Mouse (Mus musculus) limb, embryonic 14.5 days (tissue): ENCODE measurements around the gene 6430628N08Rik. TPM values are rescaled to one million over a fixed set of nuclear protein-coding genes. Genes with fewer than 3 reads are reported as not detected.

Experiments
- ATAC-seq: fragments of 200-750 bp; cut with Nextera tagmentation; 2 replicates; pipeline ENCODE4 v1.8.0; 2017; ENCODE audit warnings: low read depth, moderate number of reproducible peaks, moderate TSS enrichment; ENCODE audit not compliant: low FRiP score
- DNase-seq: peaks from one replicate; pipeline ENCODE4 v3.0.0-alpha.2; 2015; ENCODE audit warnings: low spot score
- H3K27ac ChIP-seq: fragments of 300-500 bp; sonication (generic); replicated peaks from 2 replicates; pipeline ENCODE4 v1.5.1; 2014; ENCODE audit warnings: low read depth, mild to moderate bottlenecking, low read length, moderate library complexity, mixed read lengths
- H3K27me3 ChIP-seq: fragments of 300-500 bp; sonication (generic); 2 replicates; pipeline ENCODE4 v1.6.1; 2014; ENCODE audit warnings: low read length, mixed read lengths; ENCODE audit not compliant: control insufficient read depth, insufficient read depth
- H3K36me3 ChIP-seq: fragments of 300-500 bp; sonication (generic); 2 replicates; pipeline ENCODE4 v1.6.1; 2014; ENCODE audit warnings: mild to moderate bottlenecking, low read length, moderate library complexity, mixed read lengths; ENCODE audit not compliant: control insufficient read depth, insufficient read depth
- H3K4me1 ChIP-seq: fragments of 300-500 bp; sonication (generic); 2 replicates; pipeline ENCODE4 v1.6.1; 2014; ENCODE audit warnings: antibody characterized with exemption, low read length, mixed read lengths; ENCODE audit not compliant: control insufficient read depth, insufficient read depth
- H3K4me2 ChIP-seq: fragments of 300-500 bp; sonication (generic); replicated peaks from 2 replicates; pipeline ENCODE4 v1.6.1; 2014; ENCODE audit warnings: low read depth, mild to moderate bottlenecking, low read length, moderate library complexity; ENCODE audit not compliant: severe bottlenecking
- H3K4me3 ChIP-seq: fragments of 300-500 bp; sonication (generic); replicated peaks from 2 replicates; pipeline ENCODE4 v1.5.1; 2014; ENCODE audit warnings: low read length
- H3K9ac ChIP-seq: fragments of 300-500 bp; sonication (generic); 2 replicates; pipeline ENCODE4 v1.6.1; 2014; ENCODE audit warnings: mild to moderate bottlenecking, low read depth, low read length, moderate library complexity; ENCODE audit not compliant: severe bottlenecking
- H3K9me3 ChIP-seq: fragments of 300-500 bp; sonication (generic); 2 replicates; pipeline ENCODE4 v1.6.1; 2016; ENCODE audit warnings: low read length; ENCODE audit not compliant: control insufficient read depth
- POLR2A ChIP-seq: fragments of 200-500 bp; IDR thresholded peaks from 2 replicates; pipeline ENCODE4 v1.8.0; 2012; ENCODE audit warnings: inconsistent platforms, mild to moderate bottlenecking, moderate library complexity, borderline replicate concordance; ENCODE audit not compliant: insufficient read depth, insufficient read length; ENCODE audit errors: extremely low read depth
- WGBS: fragments of 180-500 bp; shearing (Covaris S2); extraction: QIAGEN DNeasy Blood & Tissue Kit; methylation state at CpG from one replicate; pipeline ENCODE4 v1.1.7; 2014; 5-methylcytosine and 5-hydroxymethylcytosine counted together
- polyA plus RNA-seq, 2 experiments: library from polyadenylated mRNA; depleted of rRNA in 1 of 2; stranded (reverse) in 1 of 2; unstranded in 1 of 2; fragments of >200 nt; fragmentation: Nextera tagmentation in 1 of 2; extraction: Ambion mirVana in 1 of 2; gene quantifications; 2 replicates each; pipeline versions ENCODE4 v1.2.1 to v1.2.3; 2012 to 2014

The 6430628N08Rik gene
- polyA plus RNA-seq, 2 experiments: not detected

DNA sequence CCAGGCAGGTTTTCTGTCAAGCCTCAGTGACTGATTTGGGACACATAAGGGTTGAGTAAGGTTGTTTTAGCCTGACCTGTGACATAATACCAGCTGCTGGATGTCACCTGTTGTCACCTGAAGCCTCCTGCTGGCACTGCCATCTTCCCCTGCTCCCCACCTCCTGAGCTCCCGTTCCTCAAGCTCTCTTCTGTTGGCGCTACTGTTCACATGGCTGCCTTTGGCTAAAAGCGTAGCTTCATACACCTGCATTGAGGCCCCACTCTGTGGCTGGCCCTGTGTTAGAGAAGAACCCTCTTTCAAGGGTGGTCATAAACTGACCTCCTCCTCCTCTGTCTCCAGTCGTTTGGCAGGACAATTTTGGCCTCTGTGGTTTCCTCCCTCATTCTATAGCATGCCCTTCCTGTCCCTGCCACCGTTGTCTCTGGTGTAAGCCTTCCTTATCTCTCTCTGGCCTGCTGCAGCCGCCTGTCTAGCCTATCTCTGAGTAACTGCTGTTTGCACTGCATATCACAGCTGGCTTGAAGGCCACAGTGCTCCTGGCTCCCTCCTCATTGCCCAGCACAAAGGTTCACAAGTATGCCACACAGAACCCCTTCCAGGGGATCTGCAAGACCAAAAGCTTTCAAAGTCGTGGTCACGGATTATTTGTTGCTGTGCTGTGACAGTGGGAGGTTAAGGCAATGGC is 41.3 kb upstream of the 6430628N08Rik start:
- no peaks in the 10 kb centered on the region for H3K9me3 ChIP-seq
- no peaks in the 10 kb centered on the region for H3K27me3 ChIP-seq
- no peak for ATAC-seq
- 65% methylated on average over 8 of the region's 8 CpGs for WGBS
- H3K4me1 ChIP-seq: no peaks in the 10 kb centered on the region
- H3K4me3 ChIP-seq: no peak overlapping the region
- no peak overlapping the region for H3K27ac ChIP-seq
- TF ChIP-seq POLR2A: no peak
- no peak overlapping the region for H3K9ac ChIP-seq
- H3K4me2 ChIP-seq: no peak overlapping the region
- peaks cover 29% of the 10 kb centered on the region for H3K36me3 ChIP-seq
- no peak for DNase-seq

DNA sequence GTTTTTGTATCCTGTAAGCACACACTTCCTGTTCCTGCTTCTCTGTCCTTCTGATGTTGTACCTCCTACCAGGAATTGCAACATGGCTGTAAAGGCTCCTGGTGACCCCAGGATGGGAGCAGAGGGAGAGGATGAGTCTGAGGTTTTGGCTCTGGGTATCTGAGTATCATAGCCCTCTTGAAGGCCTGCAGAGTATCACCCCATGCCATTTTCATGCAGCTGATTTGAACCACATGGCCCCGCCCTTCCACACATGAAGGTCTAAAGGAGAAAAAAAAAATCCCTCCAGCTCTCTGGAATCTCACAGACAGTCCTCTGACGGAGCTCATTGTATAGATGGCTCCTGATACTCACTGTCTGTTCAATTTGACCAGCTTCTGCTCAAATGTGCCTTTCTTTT is 40.4 kb upstream of the 6430628N08Rik start:
- TF ChIP-seq POLR2A: no peak
- Histone ChIP-seq H3K9me3 (no peaks in the 10 kb centered on the region), H3K4me3 (no peak overlapping the region), H3K4me2 (no peak overlapping the region), H3K9ac (no peak overlapping the region), H3K27ac (no peak overlapping the region), H3K4me1 (peaks cover 8% of the 10 kb centered on the region), H3K36me3 (peaks cover 29% of the 10 kb centered on the region), H3K27me3 (no peaks in the 10 kb centered on the region)
- WGBS: 83% methylated on average over 2 of the region's 2 CpGs
- DNase-seq (no peak), ATAC-seq (no peak)

- ATAC-seq: no peak
- DNase-seq: no peak
- TF ChIP-seq POLR2A: no peak
- Histone ChIP-seq H3K27ac (no peak overlapping the region), H3K9me3 (no peaks in the 10 kb centered on the region), H3K4me1 (peaks cover 13% of the 10 kb centered on the region), H3K4me3 (no peak overlapping the region), H3K27me3 (no peaks in the 10 kb centered on the region), H3K36me3 (peaks cover 29% of the 10 kb centered on the region), H3K9ac (no peak overlapping the region), H3K4me2 (no peak overlapping the region)
- WGBS: 69% methylated on average over 2 of the region's 2 CpGs
Measured at GRCm38 (mm10) chr4:115850631-115851030, 39.8 kb upstream of the 6430628N08Rik start.

DNA sequence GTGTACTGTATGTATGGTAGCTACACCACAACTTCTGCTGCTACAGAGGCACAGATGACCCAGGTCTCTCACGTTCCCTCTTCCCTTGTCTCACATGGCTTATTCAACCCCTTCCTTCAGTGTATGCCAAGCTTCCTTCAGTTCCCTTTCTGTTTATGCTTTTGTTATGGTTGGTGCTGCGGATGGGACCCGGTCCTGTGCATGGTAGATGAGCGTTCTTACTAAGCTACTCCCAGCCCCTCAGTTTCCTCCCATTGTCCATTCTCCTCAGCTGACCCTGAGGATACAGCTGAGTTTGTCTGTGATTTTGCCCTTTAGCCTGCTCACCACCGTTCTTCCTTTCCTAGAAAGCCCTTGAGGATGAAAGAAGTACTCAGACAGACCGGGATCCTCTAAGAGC is 38.9 kb upstream of the 6430628N08Rik start:
- H3K4me2 ChIP-seq: no peak overlapping the region
- WGBS: 92% methylated on average over 6 of the region's 6 CpGs
- H3K27me3 ChIP-seq: no peaks in the 10 kb centered on the region
- ATAC-seq (no peak), DNase-seq (no peak)
- H3K9me3 ChIP-seq: no peaks in the 10 kb centered on the region
- H3K36me3 ChIP-seq: peaks cover 29% of the 10 kb centered on the region
- H3K4me1 ChIP-seq: peaks cover 21% of the 10 kb centered on the region
- H3K4me3 ChIP-seq: no peak overlapping the region
- TF ChIP-seq POLR2A: no peak
- no peak overlapping the region for H3K9ac ChIP-seq
- no peak overlapping the region for H3K27ac ChIP-seq

DNA sequence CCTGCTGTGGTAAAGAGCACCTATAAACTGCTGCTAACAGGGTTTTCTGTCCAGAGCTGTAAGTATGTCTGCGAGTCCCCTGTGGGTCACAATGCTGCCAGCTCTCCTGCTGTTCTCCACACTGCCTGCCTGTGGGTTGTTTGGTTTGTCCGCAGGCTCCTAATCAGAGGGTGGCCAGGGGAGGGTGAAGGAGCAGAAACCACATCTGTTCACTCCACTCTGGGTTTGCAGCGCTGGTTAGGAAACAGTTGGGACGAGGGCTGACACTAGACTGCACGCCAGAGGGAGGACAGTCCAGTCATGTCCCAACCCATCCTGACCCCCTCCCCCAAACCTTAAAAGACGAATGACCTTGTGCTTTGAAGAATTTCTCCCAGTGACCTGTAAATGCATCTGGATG is 35.4 kb upstream of the 6430628N08Rik start:
- H3K4me1 ChIP-seq: peaks cover 21% of the 10 kb centered on the region
- TF ChIP-seq POLR2A: no peak
- H3K9me3 ChIP-seq: no peaks in the 10 kb centered on the region
- no peak overlapping the region for H3K4me2 ChIP-seq
- no peaks in the 10 kb centered on the region for H3K27me3 ChIP-seq
- ATAC-seq (no peak), DNase-seq (no peak)
- peak overlapping the region; percentile 16 for H3K9ac ChIP-seq
- peaks cover 34% of the 10 kb centered on the region for H3K36me3 ChIP-seq
- H3K27ac ChIP-seq: no peak overlapping the region; the same call in 1 of the 2 replicates
- H3K4me3 ChIP-seq: no peak overlapping the region
- WGBS: 11% methylated on average over 6 of the region's 6 CpGs
